Mouse (Mus musculus) hindbrain, embryonic 14.5 days (tissue): ENCODE results near the gene Rtn1. TPM values are rescaled to one million over a fixed set of nuclear protein-coding genes. Genes with fewer than 3 reads are reported as not detected.

Experiments used
- ATAC-seq: fragments of 200-750 bp; cut with Nextera tagmentation; 2 replicates; pipeline ENCODE4 v1.8.0; 2017; ENCODE audit warnings: moderate number of reproducible peaks, mild to moderate bottlenecking, moderate TSS enrichment, moderate library complexity; ENCODE audit not compliant: low FRiP score
- DNase-seq: peaks from one replicate; pipeline ENCODE4 v3.0.0-alpha.2; 2015; ENCODE audit warnings: low spot score
- H3K27ac ChIP-seq: fragments of 300-500 bp; sonication (generic); 2 replicates; pipeline ENCODE4 v1.5.1; 2014; ENCODE audit warnings: mild to moderate bottlenecking, moderate library complexity
- H3K27me3 ChIP-seq: fragments of 300-500 bp; sonication (generic); 2 replicates; pipeline ENCODE4 v1.6.1; 2014; ENCODE audit warnings: mild to moderate bottlenecking, low read length, mixed read lengths; ENCODE audit not compliant: control insufficient read depth, insufficient read depth
- H3K36me3 ChIP-seq: fragments of 300-500 bp; sonication (generic); replicated peaks from 2 replicates; pipeline ENCODE4 v1.6.1; 2014; ENCODE audit not compliant: control insufficient read depth, insufficient read depth
- H3K4me1 ChIP-seq: fragments of 300-500 bp; sonication (generic); replicated peaks from 2 replicates; pipeline ENCODE4 v1.6.1; 2014; ENCODE audit warnings: antibody characterized with exemption, low read length, mixed read lengths; ENCODE audit not compliant: control insufficient read depth, insufficient read depth
- H3K4me2 ChIP-seq: fragments of 300-500 bp; sonication (generic); replicated peaks from 2 replicates; pipeline ENCODE4 v1.6.1; 2014; ENCODE audit warnings: mild to moderate bottlenecking, moderate library complexity
- H3K4me3 ChIP-seq: fragments of 300-500 bp; sonication (generic); replicated peaks from 2 replicates; pipeline ENCODE4 v1.5.1; 2014; ENCODE audit warnings: mild to moderate bottlenecking, low read length
- H3K9ac ChIP-seq: fragments of 300-500 bp; sonication (generic); 2 replicates; pipeline ENCODE4 v1.6.1; 2014
- H3K9me3 ChIP-seq: fragments of 300-500 bp; sonication (generic); 2 replicates; pipeline ENCODE4 v1.6.1; 2016; ENCODE audit warnings: low read length; ENCODE audit not compliant: control insufficient read depth
- WGBS: fragments of 180-500 bp; shearing (Covaris S2); extraction: QIAGEN DNeasy Blood & Tissue Kit; methylation state at CpG from one replicate; pipeline ENCODE4 v1.1.7; 2014; 5-methylcytosine and 5-hydroxymethylcytosine counted together
- polyA plus RNA-seq: library from polyadenylated mRNA; unstranded; fragments of >200 nt; fragmentation: Nextera tagmentation; extraction: Ambion mirVana; gene quantifications from 2 replicates; pipeline ENCODE4 v1.2.1, GENCODE M21; 2014

The Rtn1 gene
- polyA plus RNA-seq, 1 experiment from 2014 or later: 2,853 TPM

GRCm38 (mm10) chr12:72244951-72245350 lies 163.9 kb downstream of the Rtn1 start:
- no peak for ATAC-seq

GRCm38 (mm10) chr12:72242807-72243206 lies 166.0 kb downstream of the Rtn1 start:
- DNase-seq (no peak), ATAC-seq (no peak)
- no peak overlapping the region for H3K4me3 ChIP-seq
- H3K27ac ChIP-seq: no peak overlapping the region
- H3K27me3 ChIP-seq: no peaks in the 10 kb centered on the region
- H3K36me3 ChIP-seq: no peaks in the 10 kb centered on the region
- H3K9me3 ChIP-seq: no peaks in the 10 kb centered on the region
- whole genome bisulfite sequencing: 72% methylated on average over 6 of the region's 6 CpGs
- 0 out of 2 replicates have a peak, but pooled peaks cover 6% of the 10 kb centered on the region for H3K4me1 ChIP-seq
- H3K4me2 ChIP-seq: no peak overlapping the region
- H3K9ac ChIP-seq: no peak overlapping the region

More at GRCm38 (mm10) chr12:72244951-72245350, 163.9 kb downstream of the Rtn1 start:
- Histone ChIP-seq H3K9ac (no peak overlapping the region), H3K9me3 (no peaks in the 10 kb centered on the region), H3K4me3 (no peak overlapping the region), H3K4me1 (0 out of 2 replicates have a peak, but pooled peaks cover 6% of the 10 kb centered on the region), H3K27me3 (no peaks in the 10 kb centered on the region), H3K27ac (no peak overlapping the region), H3K36me3 (no peaks in the 10 kb centered on the region), H3K4me2 (no peak overlapping the region)
- DNase-seq: no peak
- 98% methylated on average over 1 of the region's 1 CpGs for WGBS

GRCm38 (mm10) chr12:72240506-72240905 lies 168.3 kb downstream of the Rtn1 start:
- H3K4me2 ChIP-seq: no peak overlapping the region
- no peaks in the 10 kb centered on the region for H3K27me3 ChIP-seq
- 0 out of 2 replicates have a peak, but pooled peaks cover 13% of the 10 kb centered on the region for H3K4me1 ChIP-seq
- H3K4me3 ChIP-seq: no peak overlapping the region
- no peak for ATAC-seq
- H3K9me3 ChIP-seq: no peaks in the 10 kb centered on the region
- H3K36me3 ChIP-seq: no peaks in the 10 kb centered on the region
- no peak overlapping the region for H3K9ac ChIP-seq
- 0 out of 2 replicates have a peak overlapping the region, but pooled peaks have one; percentile 72 for H3K27ac ChIP-seq
- no peak for DNase-seq

- DNase-seq (no peak), ATAC-seq (no peak)
- Histone ChIP-seq H3K9ac (no peak overlapping the region), H3K4me1 (0 out of 2 replicates have a peak, but pooled peaks cover 13% of the 10 kb centered on the region), H3K9me3 (no peaks in the 10 kb centered on the region), H3K27ac (peak overlapping the region; percentile 72), H3K36me3 (no peaks in the 10 kb centered on the region), H3K4me2 (no peak overlapping the region), H3K4me3 (no peak overlapping the region), H3K27me3 (no peaks in the 10 kb centered on the region)
- WGBS: 37% methylated on average over 12 of the region's 12 CpGs
These were observed 169.5 kb downstream of the Rtn1 start for GRCm38 (mm10) chr12:72239230-72239894.

- Histone ChIP-seq H3K4me3 (peak overlapping the region; percentile 64), H3K36me3 (0 out of 2 replicates have a peak, but pooled peaks cover 4% of the 10 kb centered on the region), H3K4me1 (peaks cover 31% of the 10 kb centered on the region), H3K9ac (peak overlapping the region; percentile 87; the same call in 1 of the 2 replicates), H3K27ac (peak overlapping the region; percentile 97), H3K27me3 (no peaks in the 10 kb centered on the region), H3K9me3 (no peaks in the 10 kb centered on the region), H3K4me2 (peak overlapping the region; percentile 86)
- 67% methylated on average over 2 of the region's 2 CpGs for WGBS
- ATAC-seq: no peak
- no peak for DNase-seq
These were observed 171.6 kb downstream of the Rtn1 start for GRCm38 (mm10) chr12:72237251-72237650.

GRCm38 (mm10) chr12:72236564-72237011 lies 172.3 kb downstream of the Rtn1 start:
- Histone ChIP-seq H3K4me2 (peak overlapping the region; percentile 86), H3K36me3 (0 out of 2 replicates have a peak, but pooled peaks cover 4% of the 10 kb centered on the region), H3K9me3 (no peaks in the 10 kb centered on the region), H3K9ac (peak overlapping the region; percentile 87), H3K27ac (peak overlapping the region; percentile 97), H3K4me3 (peak overlapping the region; percentile 64), H3K27me3 (no peaks in the 10 kb centered on the region), H3K4me1 (peaks cover 37% of the 10 kb centered on the region)
- WGBS: under 1% methylated on average over 55 of the region's 56 CpGs
- DNase-seq (peak; percentile 95), ATAC-seq (peak; percentile 96)

GRCm38 (mm10) chr12:72235621-72236351 lies 173.1 kb downstream of the Rtn1 start:
- ATAC-seq (no peak), DNase-seq (peak; percentile 69)
- Histone ChIP-seq H3K36me3 (0 out of 2 replicates have a peak, but pooled peaks cover 4% of the 10 kb centered on the region), H3K4me1 (peaks cover 40% of the 10 kb centered on the region), H3K4me2 (peak overlapping the region; percentile 86), H3K27ac (peak overlapping the region; percentile 97), H3K27me3 (no peaks in the 10 kb centered on the region), H3K9ac (peak overlapping the region; percentile 87), H3K9me3 (no peaks in the 10 kb centered on the region), H3K4me3 (peak overlapping the region; percentile 64)
- 14% methylated on average over 12 of the region's 12 CpGs for WGBS

GRCm38 (mm10) chr12:72234966-72235365 lies 173.9 kb downstream of the Rtn1 start:
- Histone ChIP-seq H3K9me3 (no peaks in the 10 kb centered on the region), H3K27ac (peak overlapping the region; percentile 97), H3K4me3 (peak overlapping the region; percentile 64), H3K36me3 (peaks cover 7% of the 10 kb centered on the region), H3K4me1 (peaks cover 41% of the 10 kb centered on the region), H3K4me2 (peak overlapping the region; percentile 86), H3K27me3 (no peaks in the 10 kb centered on the region), H3K9ac (peak overlapping the region; percentile 87)
- DNase-seq: no peak
- 40% methylated on average over 9 of the region's 9 CpGs for WGBS
- no peak for ATAC-seq

GRCm38 (mm10) chr12:72234151-72234550 lies 174.7 kb downstream of the Rtn1 start:
- ATAC-seq: no peak

More at GRCm38 (mm10) chr12:72234151-72234550, 174.7 kb downstream of the Rtn1 start:
- Histone ChIP-seq H3K9me3 (no peaks in the 10 kb centered on the region), H3K27ac (peak overlapping the region; percentile 97), H3K4me3 (peak overlapping the region; percentile 64), H3K4me1 (peaks cover 49% of the 10 kb centered on the region), H3K4me2 (peak overlapping the region; percentile 86), H3K27me3 (no peaks in the 10 kb centered on the region), H3K36me3 (peaks cover 15% of the 10 kb centered on the region), H3K9ac (peak overlapping the region; percentile 87)
- DNase-seq: no peak
- 62% methylated on average over 3 of the region's 3 CpGs for WGBS
